Mouse (Mus musculus) lung, adult 2 months (tissue): ENCODE measurements around the gene Jph3.

Experiments
- CTCF ChIP-seq: fragments of 200-500 bp; IDR thresholded peaks from 2 replicates; pipeline ENCODE4 v1.5.1; 2011; ENCODE audit warnings: mild to moderate bottlenecking, low read length, control low read depth; ENCODE audit not compliant: insufficient read depth
- POLR2A ChIP-seq: fragments of 200-500 bp; IDR thresholded peaks from 2 replicates; pipeline ENCODE4 v1.6.1; 2011; ENCODE audit warnings: low read depth, mild to moderate bottlenecking, control low read depth, low read length, borderline replicate concordance; ENCODE audit errors: extremely low read depth

- TF ChIP-seq CTCF: no peak
- no peak for TF ChIP-seq POLR2A
Observed at GRCm38 (mm10) chr8:121730170-121730569, 747 bp downstream of the Jph3 start.
